Mouse (Mus musculus): ENCODE data around the gene Gltp. TPM values are rescaled to one million over a fixed set of nuclear protein-coding genes. Genes with fewer than 3 reads are reported as not detected.
A peak's percentile ranks its signal among the peaks of the same experiment; 100 is the strongest.

Gene Gltp
- polyA plus RNA-seq, 1 experiment from 2014 or later, result 23.8 TPM

DNA sequence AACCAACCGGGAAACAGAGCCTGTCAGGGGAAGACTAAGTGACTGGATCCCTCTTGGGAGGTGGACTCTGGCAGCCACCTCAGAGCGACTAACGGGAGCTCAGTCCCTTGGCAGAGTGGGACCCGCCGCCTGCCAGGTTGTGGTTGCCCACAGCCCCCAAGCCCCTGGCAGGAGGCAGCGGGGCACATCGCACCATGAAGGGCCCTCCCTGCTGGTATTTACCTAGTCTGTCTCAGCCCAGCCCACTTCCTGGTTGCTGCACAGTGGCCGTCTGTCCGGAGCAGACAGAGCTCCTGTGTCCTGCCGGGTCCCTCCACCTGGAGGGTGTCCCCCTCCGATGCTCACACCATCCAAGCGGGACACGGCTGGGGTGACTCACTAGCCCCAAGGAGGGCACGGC lies 39.8 kb downstream of the Gltp start:
- Histone ChIP-seq H3K4me2 (ENCODE audit: low read depth, low read length) (0 out of 2 replicates have a peak overlapping the region, but pooled peaks have one; percentile 6), H3K4me1 (ENCODE audit: insufficient read depth) (peaks cover 10% of the 10 kb centered on the region)

GRCm38 (mm10) chr5:114648728-114649311 lies 42.0 kb downstream of the Gltp start:
- Histone ChIP-seq H3K4me1 (ENCODE audit: insufficient read depth) (peaks cover 10% of the 10 kb centered on the region), H3K4me2 (ENCODE audit: low read depth, low read length) (no peak overlapping the region), H3K9me3 (ENCODE audit: low read length) (no peaks in the 10 kb centered on the region), H3K4me3 (ENCODE audit: low read depth, low read length) (no peak overlapping the region), H3K27ac (ENCODE audit: low read depth) (no peak overlapping the region), H3K27me3 (ENCODE audit: insufficient read depth, low read length) (no peaks in the 10 kb centered on the region), H3K9ac (replicated peaks) (no peak overlapping the region), H3K36me3 (replicated peaks; ENCODE audit: insufficient read depth, low read length) (no peaks in the 10 kb centered on the region)
- TF ChIP-seq EP300 (IDR thresholded peaks at IDR 0.05; ENCODE audit: low read depth) (no peak), CTCF (IDR thresholded peaks at IDR 0.05; ENCODE audit: low read depth) (no peak)
- ATAC-seq, result no peak
- 78% methylated on average over 11 of the region's 11 CpGs for WGBS (ENCODE audit: insufficient replicate concordance)
- DNase-seq, result no peak

More for the DNA sequence above, 39.8 kb downstream of the Gltp start:
- H3K36me3 ChIP-seq (replicated peaks; ENCODE audit: insufficient read depth, low read length), result no peaks in the 10 kb centered on the region
- ATAC-seq, result no peak
- no peaks in the 10 kb centered on the region for H3K9me3 ChIP-seq (ENCODE audit: low read length)
- no peaks in the 10 kb centered on the region for H3K27me3 ChIP-seq (ENCODE audit: insufficient read depth, low read length)
- no peak overlapping the region for H3K9ac ChIP-seq (replicated peaks)
- no peak for TF ChIP-seq EP300 (IDR thresholded peaks at IDR 0.05; ENCODE audit: low read depth)
- TF ChIP-seq CTCF (IDR thresholded peaks at IDR 0.05; ENCODE audit: low read depth), result no peak
- DNase-seq, result no peak
- WGBS (ENCODE audit: insufficient replicate concordance), result 32% methylated on average over 14 of the region's 14 CpGs
- no peak overlapping the region for H3K4me3 ChIP-seq (ENCODE audit: low read depth, low read length)
- no peak overlapping the region for H3K27ac ChIP-seq (ENCODE audit: low read depth)

DNA sequence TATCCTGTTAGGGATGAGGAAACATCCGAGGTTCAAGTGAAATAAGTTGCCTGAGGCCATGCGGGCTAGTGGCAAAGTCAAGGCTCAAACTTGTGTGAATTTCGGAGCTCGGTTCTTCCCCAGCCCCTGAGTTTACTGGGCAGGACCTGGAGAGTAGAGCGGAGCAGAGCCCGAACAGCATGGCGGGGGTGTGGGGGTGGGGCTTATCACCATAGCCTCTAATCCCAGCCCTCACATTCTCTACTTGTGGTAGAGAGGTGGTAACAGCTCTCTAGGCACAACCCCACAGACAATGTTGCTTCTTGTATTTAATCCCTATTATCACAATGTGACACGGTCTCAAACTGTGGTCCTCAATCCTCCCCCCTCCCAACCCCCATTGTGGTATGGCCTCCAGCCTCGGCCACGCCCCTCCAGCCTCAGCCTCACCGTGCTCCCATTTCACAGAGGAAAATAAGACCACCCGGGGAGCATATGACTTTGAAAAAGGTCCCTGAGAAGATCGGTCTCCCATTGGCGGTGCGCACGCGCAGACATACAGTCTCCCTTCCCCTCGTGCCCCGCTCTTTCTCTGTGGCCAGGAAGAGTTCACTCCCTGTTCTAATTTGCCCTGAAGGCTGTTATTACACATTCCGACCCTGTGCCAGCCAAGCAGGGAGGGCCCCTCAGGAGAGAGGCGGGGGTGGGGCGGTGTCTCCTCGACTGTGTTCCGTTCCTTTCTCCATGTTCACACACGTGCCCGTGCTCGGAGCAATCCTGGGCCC lies 43.4 kb downstream of the Gltp start:
- 4% methylated on average over 27 of the region's 27 CpGs for WGBS (ENCODE audit: insufficient replicate concordance)
- Histone ChIP-seq H3K9ac (replicated peaks) (no peak overlapping the region; the same call in 1 of the 2 replicates), H3K36me3 (replicated peaks; ENCODE audit: insufficient read depth, low read length) (no peaks in the 10 kb centered on the region), H3K27ac (ENCODE audit: low read depth) (no peak overlapping the region), H3K4me3 (ENCODE audit: low read depth, low read length) (peak overlapping the region; percentile 17), H3K27me3 (ENCODE audit: insufficient read depth, low read length) (no peaks in the 10 kb centered on the region), H3K9me3 (ENCODE audit: low read length) (no peaks in the 10 kb centered on the region), H3K4me1 (ENCODE audit: insufficient read depth) (peaks cover 10% of the 10 kb centered on the region), H3K4me2 (ENCODE audit: low read depth, low read length) (peak overlapping the region; percentile 63)
- TF ChIP-seq EP300 (IDR thresholded peaks at IDR 0.05; ENCODE audit: low read depth) (no peak), CTCF (IDR thresholded peaks at IDR 0.05; ENCODE audit: low read depth) (no peak)
- ATAC-seq (peak; percentile 71), DNase-seq (no peak)

DNA sequence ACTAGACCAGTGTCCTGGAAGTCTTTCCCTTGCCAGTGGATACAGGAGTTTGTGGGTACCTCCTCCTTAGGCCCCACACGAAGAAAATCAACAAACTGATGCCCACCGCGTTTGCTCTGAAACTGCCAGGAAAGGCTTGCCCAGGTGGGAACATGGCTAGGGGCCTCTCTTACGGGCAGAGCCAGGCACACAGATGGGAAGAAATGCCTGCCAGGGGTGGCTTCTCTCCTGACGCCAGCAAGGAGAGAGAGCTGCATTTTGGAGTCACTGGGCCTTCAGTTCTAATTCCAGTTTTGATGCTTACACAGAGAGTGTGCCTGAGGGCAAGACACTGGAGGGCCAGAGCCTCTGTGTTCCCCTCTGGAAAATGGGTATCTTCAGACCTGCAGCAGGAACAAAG lies 44.9 kb downstream of the Gltp start:
- H3K4me2 ChIP-seq (ENCODE audit: low read depth, low read length), result no peak overlapping the region
- ATAC-seq (no peak), DNase-seq (no peak)
- H3K27me3 ChIP-seq (ENCODE audit: insufficient read depth, low read length), result no peaks in the 10 kb centered on the region
- no peak overlapping the region for H3K27ac ChIP-seq (ENCODE audit: low read depth)
- H3K4me3 ChIP-seq (ENCODE audit: low read depth, low read length), result no peak overlapping the region
- 82% methylated on average over 5 of the region's 5 CpGs for WGBS (ENCODE audit: insufficient replicate concordance)
- H3K9ac ChIP-seq (replicated peaks), result no peak overlapping the region
- H3K36me3 ChIP-seq (replicated peaks; ENCODE audit: insufficient read depth, low read length), result no peaks in the 10 kb centered on the region
- TF ChIP-seq CTCF (IDR thresholded peaks at IDR 0.05; ENCODE audit: low read depth), result no peak
- TF ChIP-seq EP300 (IDR thresholded peaks at IDR 0.05; ENCODE audit: low read depth), result no peak
- H3K9me3 ChIP-seq (ENCODE audit: low read length), result no peaks in the 10 kb centered on the region
- H3K4me1 ChIP-seq (ENCODE audit: insufficient read depth), result peaks cover 10% of the 10 kb centered on the region

DNA sequence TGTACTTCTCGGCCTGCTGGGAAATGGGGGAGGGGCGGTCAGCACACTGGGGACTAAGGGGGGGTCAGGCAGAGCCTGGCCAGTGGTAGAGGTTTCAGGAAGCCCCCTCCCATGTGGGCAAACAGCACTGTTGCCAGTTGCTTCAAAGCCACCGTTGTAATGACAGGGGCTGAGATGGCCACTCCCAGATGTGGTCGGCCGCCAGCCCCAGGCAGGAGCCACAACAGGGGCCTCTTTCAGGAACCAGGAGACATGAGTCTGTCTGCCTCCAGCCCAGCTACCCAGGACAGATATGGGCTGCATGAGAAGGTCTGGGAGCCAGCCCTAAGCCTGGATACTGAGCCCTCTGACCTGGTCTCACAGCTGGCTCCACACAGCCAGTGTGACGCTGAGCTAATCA lies 45.9 kb downstream of the Gltp start:
- no peak for DNase-seq
- H3K4me3 ChIP-seq (ENCODE audit: low read depth, low read length), result no peak overlapping the region
- no peak for ATAC-seq
- WGBS (ENCODE audit: insufficient replicate concordance), result 19% methylated on average over 6 of the region's 6 CpGs
- H3K27me3 ChIP-seq (ENCODE audit: insufficient read depth, low read length), result peaks cover 3% of the 10 kb centered on the region; the same call in 1 of the 2 replicates
- no peak overlapping the region for H3K9ac ChIP-seq (replicated peaks)
- no peaks in the 10 kb centered on the region for H3K9me3 ChIP-seq (ENCODE audit: low read length)
- no peaks in the 10 kb centered on the region for H3K36me3 ChIP-seq (replicated peaks; ENCODE audit: insufficient read depth, low read length)
- no peak for TF ChIP-seq EP300 (IDR thresholded peaks at IDR 0.05; ENCODE audit: low read depth)
- TF ChIP-seq CTCF (IDR thresholded peaks at IDR 0.05; ENCODE audit: low read depth), result no peak
- peaks cover 10% of the 10 kb centered on the region for H3K4me1 ChIP-seq (ENCODE audit: insufficient read depth)
- no peak overlapping the region for H3K4me2 ChIP-seq (ENCODE audit: low read depth, low read length)
- H3K27ac ChIP-seq (ENCODE audit: low read depth), result no peak overlapping the region

- Histone ChIP-seq H3K4me1 (ENCODE audit: insufficient read depth) (peaks cover 8% of the 10 kb centered on the region; the same call in 1 of the 2 replicates), H3K36me3 (replicated peaks; ENCODE audit: insufficient read depth, low read length) (no peaks in the 10 kb centered on the region), H3K27ac (ENCODE audit: low read depth) (no peak overlapping the region), H3K9me3 (ENCODE audit: low read length) (no peaks in the 10 kb centered on the region), H3K9ac (replicated peaks) (no peak overlapping the region), H3K4me2 (ENCODE audit: low read depth, low read length) (no peak overlapping the region), H3K27me3 (ENCODE audit: insufficient read depth, low read length) (peaks cover 5% of the 10 kb centered on the region; the same call in 1 of the 2 replicates), H3K4me3 (ENCODE audit: low read depth, low read length) (no peak overlapping the region)
- no peak for ATAC-seq
- WGBS (ENCODE audit: insufficient replicate concordance), result 67% methylated on average over 10 of the region's 10 CpGs
- no peak for TF ChIP-seq CTCF (IDR thresholded peaks at IDR 0.05; ENCODE audit: low read depth)
- DNase-seq, result no peak
Measured at GRCm38 (mm10) chr5:114640809-114641208, 50.0 kb downstream of the Gltp start.

Measured in liver, postnatal 0 days (tissue).